Mouse (Mus musculus) myocyte (in vitro differentiated cells): Measurements from ENCODE around the gene Ruvbl1.

Experiments used
- CEBPB ChIP-seq: IDR thresholded peaks from 2 replicates; pipeline ENCODE4 v1.6.1; 2011; ENCODE audit warnings: mild to moderate bottlenecking, moderate library complexity; ENCODE audit not compliant: poor library complexity, insufficient read depth, severe bottlenecking
- E2F4 ChIP-seq: IDR thresholded peaks from one replicate; pipeline ENCODE4 v1.6.1; 2011; ENCODE audit warnings: mild to moderate bottlenecking, control low read depth, moderate library complexity; ENCODE audit not compliant: insufficient read depth
- MAX ChIP-seq: IDR thresholded peaks from one replicate; pipeline ENCODE4 v1.6.1; 2011; ENCODE audit warnings: low read depth, mild to moderate bottlenecking, control low read depth
- MYOD1 ChIP-seq, 3 experiments: IDR thresholded peaks; one replicate each; pipeline ENCODE4 v1.6.1; 2011; ENCODE audit warnings: control low read depth in 2 of 3, low read depth in 2 of 3, mild to moderate bottlenecking in 2 of 3, moderate library complexity in 1 of 3; ENCODE audit not compliant: insufficient read length in 2 of 3, control insufficient read depth in 1 of 3
- MYOG ChIP-seq, 3 experiments: IDR thresholded peaks; one replicate each; pipeline ENCODE4 v1.6.1; 2011; ENCODE audit warnings: control low read depth in 2 of 3, low read depth in 2 of 3, mild to moderate bottlenecking in 2 of 3; ENCODE audit not compliant: insufficient read length in 2 of 3, control insufficient read depth in 1 of 3, insufficient read depth in 1 of 3
- POLR2A ChIP-seq: IDR thresholded peaks from one replicate; pipeline ENCODE4 v1.6.1; 2011; ENCODE audit warnings: low read depth, mild to moderate bottlenecking, control low read depth, moderate library complexity; ENCODE audit not compliant: insufficient read length
- POLR2AphosphoS2 ChIP-seq: IDR thresholded peaks from one replicate; pipeline ENCODE4 v1.6.1; 2011; ENCODE audit warnings: low read depth, control low read depth; ENCODE audit not compliant: insufficient read length
- REST ChIP-seq: IDR thresholded peaks from one replicate; pipeline ENCODE4 v1.6.1; 2011; ENCODE audit warnings: mild to moderate bottlenecking, control low read depth, moderate library complexity; ENCODE audit not compliant: insufficient read depth, insufficient read length
- SRF ChIP-seq: IDR thresholded peaks from one replicate; pipeline ENCODE4 v1.6.1; 2011; ENCODE audit warnings: low read depth; ENCODE audit not compliant: control insufficient read depth, insufficient read length
- TCF12 ChIP-seq: IDR thresholded peaks from one replicate; pipeline ENCODE4 v1.6.1; 2011; ENCODE audit warnings: mild to moderate bottlenecking, control low read depth; ENCODE audit not compliant: poor library complexity, insufficient read depth, severe bottlenecking
- TCF3 ChIP-seq: IDR thresholded peaks from one replicate; pipeline ENCODE4 v1.6.1; 2011; ENCODE audit warnings: low read depth, control low read depth; ENCODE audit not compliant: insufficient read length
- USF1 ChIP-seq: IDR thresholded peaks from one replicate; pipeline ENCODE4 v1.6.1; 2011; ENCODE audit warnings: low read depth, mild to moderate bottlenecking, control low read depth, moderate library complexity

GRCm38 (mm10) chr6:88483111-88483510 lies 17.9 kb downstream of the Ruvbl1 start:
- TF ChIP-seq MAX (no peak), E2F4 (no peak), CEBPB (no peak), SRF (no peak), POLR2A (no peak), MYOG (IDR thresholded peaks at IDR 0.05; ENCODE audit: control insufficient read depth in 1 of 3, insufficient read depth in 1 of 3, insufficient read length in 2 of 3, low read depth in 2 of 3) (no peak), TCF12 (no peak), REST (no peak), USF1 (no peak), POLR2AphosphoS2 (no peak), MYOD1 (IDR thresholded peaks at IDR 0.05; ENCODE audit: control insufficient read depth in 1 of 3, insufficient read length in 2 of 3, low read depth in 2 of 3) (no peak), TCF3 (no peak)
